Mouse (Mus musculus): ENCODE measurements around the gene Esp3. TPM values are rescaled to one million over a fixed set of nuclear protein-coding genes. Genes with fewer than 3 reads are reported as not detected.
"Not testable (repeated sequence)": the region's sequence is repeated elsewhere in the genome, so short reads cannot be mapped to it uniquely, and the experiment has no call there.

The Esp3 gene
- polyA plus RNA-seq (2016; fragmentation: Nextera tagmentation; extraction: Ambion mirVana): not detected in 2 replicates

GRCm38 (mm10) chr17:40631775-40632174 lies at the start of gene Esp3:
TSS of gene Esp3 (plus strand) at chr17:40632075.
- not testable (repeated sequence) for H3K9ac ChIP-seq; ATAC-seq (ENCODE audit: low FRiP score); H3K27me3 ChIP-seq; H3K36me3 ChIP-seq (replicated peaks); H3K4me3 ChIP-seq (replicated peaks); H3K27ac ChIP-seq; H3K9me3 ChIP-seq; H3K4me2 ChIP-seq; H3K4me1 ChIP-seq
- WGBS: 89% methylated on average over 1 of the region's 1 CpGs

DNA sequence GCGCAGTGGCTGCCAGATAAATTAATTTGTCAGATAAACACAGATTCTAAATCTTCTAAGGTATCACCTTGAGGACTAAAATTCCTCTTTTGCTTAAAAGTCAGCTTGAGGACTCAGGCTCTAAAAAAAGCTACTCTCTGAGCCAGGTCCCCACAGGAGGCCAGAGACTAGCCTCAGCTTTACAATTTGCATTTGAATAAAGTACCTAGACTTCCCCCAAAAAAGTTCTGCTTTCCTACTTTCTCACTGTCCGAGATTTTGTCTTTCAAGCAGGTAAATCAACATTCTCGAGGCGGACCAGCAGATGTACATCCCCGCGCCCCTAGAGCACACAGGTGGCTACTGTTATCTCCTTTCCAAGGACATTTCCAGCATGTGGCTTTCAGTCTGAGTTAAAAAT lies 48.0 kb upstream of the Esp3 start:
- H3K4me2 ChIP-seq; H3K27ac ChIP-seq; H3K27me3 ChIP-seq; H3K9me3 ChIP-seq; H3K9ac ChIP-seq; ATAC-seq (ENCODE audit: low FRiP score); H3K4me3 ChIP-seq (replicated peaks); H3K4me1 ChIP-seq; H3K36me3 ChIP-seq (replicated peaks): not testable (repeated sequence)
- WGBS: 38% methylated on average over 6 of the region's 6 CpGs

GRCm38 (mm10) chr17:40591297-40591696 lies 40.6 kb upstream of the Esp3 start:
- Histone ChIP-seq H3K4me2 (no peak overlapping the region), H3K4me1 (no peaks in the 10 kb centered on the region), H3K9ac (no peak overlapping the region), H3K36me3 (replicated peaks) (no peaks in the 10 kb centered on the region), H3K4me3 (replicated peaks) (no peak overlapping the region), H3K27ac (no peak overlapping the region), H3K9me3 (no peaks in the 10 kb centered on the region), H3K27me3 (no peaks in the 10 kb centered on the region)
- ATAC-seq (ENCODE audit: low FRiP score): no peak

- ATAC-seq (ENCODE audit: low FRiP score): no peak
- Histone ChIP-seq H3K27ac (no peak within 1 kb of the TSS), H3K9ac (no peak within 1 kb of the TSS), H3K27me3 (no peaks in the 10 kb centered on the region), H3K4me3 (replicated peaks) (no peak within 1 kb of the TSS), H3K9me3 (no peaks in the 10 kb centered on the region), H3K36me3 (replicated peaks) (no peaks in the 10 kb centered on the region), H3K4me1 (no peaks in the 10 kb centered on the region), H3K4me2 (no peak within 1 kb of the TSS)
These were observed 33.6 kb upstream of the Esp3 start, which contains the start of gene Esp4 for GRCm38 (mm10) chr17:40598294-40598693. TSS of gene Esp4 (plus strand) at chr17:40598594.

DNA sequence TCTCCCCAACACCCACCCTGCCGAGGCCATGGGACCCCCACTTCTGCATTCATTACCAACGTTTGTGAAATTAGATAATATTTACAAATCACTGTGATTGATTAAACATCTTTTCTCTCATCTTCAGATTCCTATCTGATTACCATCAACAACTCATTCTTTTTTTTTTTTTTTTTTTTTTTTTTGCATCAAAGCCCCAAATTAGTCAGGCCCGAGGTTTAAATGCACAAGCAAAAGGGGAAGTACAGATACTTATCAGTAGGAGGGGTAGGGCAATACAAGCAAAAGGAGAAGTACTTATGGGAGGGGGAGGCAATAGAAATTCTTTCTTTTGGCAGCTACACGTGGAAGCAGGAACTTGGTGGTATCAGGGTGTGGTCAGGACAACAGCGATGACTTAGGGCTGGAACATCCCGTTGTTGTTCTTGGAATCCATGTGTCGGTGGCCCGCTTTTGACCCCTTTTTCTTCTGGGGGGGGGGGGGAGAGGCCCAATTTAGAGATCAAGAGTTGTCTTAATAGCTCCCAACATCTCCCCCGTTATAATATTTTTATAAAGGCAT lies 30.3 kb downstream of the Esp3 start:
- not testable (repeated sequence) for H3K4me3 ChIP-seq (replicated peaks); H3K9me3 ChIP-seq; H3K9ac ChIP-seq; ATAC-seq (ENCODE audit: low FRiP score); H3K27me3 ChIP-seq; H3K4me1 ChIP-seq; H3K4me2 ChIP-seq; H3K36me3 ChIP-seq (replicated peaks); H3K27ac ChIP-seq
- WGBS: 84% methylated on average over 9 of the region's 9 CpGs

- H3K27ac ChIP-seq; H3K4me3 ChIP-seq (replicated peaks); H3K9me3 ChIP-seq; H3K27me3 ChIP-seq; ATAC-seq (ENCODE audit: low FRiP score); H3K36me3 ChIP-seq (replicated peaks); H3K4me1 ChIP-seq; H3K4me2 ChIP-seq; H3K9ac ChIP-seq: not testable (repeated sequence)
- 89% methylated on average over 12 of the region's 12 CpGs for WGBS
These were observed 31.4 kb downstream of the Esp3 start for GRCm38 (mm10) chr17:40663161-40663811.

Other genes with a start within 250 kb of the Esp3 start
- gene Esp8, start 112.1 kb upstream of the Esp3 start, polyA plus RNA-seq (2016; fragmentation: Nextera tagmentation; extraction: Ambion mirVana): not detected in 2 replicates
- not detected in 2 replicates for gene Esp6, start 70.6 kb upstream of the Esp3 start, polyA plus RNA-seq (2016; fragmentation: Nextera tagmentation; extraction: Ambion mirVana)
- gene Esp4, start 33.5 kb upstream of the Esp3 start, polyA plus RNA-seq (2016; fragmentation: Nextera tagmentation; extraction: Ambion mirVana): not detected in 2 replicates
- not detected in 2 replicates for gene Esp1, start 95.0 kb downstream of the Esp3 start, polyA plus RNA-seq (2016; fragmentation: Nextera tagmentation; extraction: Ambion mirVana)
- not detected in 2 replicates for gene Crisp2, start 174.9 kb downstream of the Esp3 start, polyA plus RNA-seq (2016; fragmentation: Nextera tagmentation; extraction: Ambion mirVana)
- 1.9 and 3.2 TPM in 2 replicates for gene Rhag, start 179.1 kb downstream of the Esp3 start, polyA plus RNA-seq (2016; fragmentation: Nextera tagmentation; extraction: Ambion mirVana)
- gene 9130008F23Rik, start 248.5 kb downstream of the Esp3 start, polyA plus RNA-seq (2016; fragmentation: Nextera tagmentation; extraction: Ambion mirVana): 0.73 and 0.88 TPM in 2 replicates

Data from forebrain, embryonic 12.5 days (tissue).